Mouse (Mus musculus): ENCODE measurements around the gene Usp18. TPM values are rescaled to one million over a fixed set of nuclear protein-coding genes. Genes with fewer than 3 reads are reported as not detected.

Usp18 gene
- polyA plus RNA-seq (2016; fragmentation: Nextera tagmentation; extraction: Ambion mirVana) = 0.74 and 0.81 TPM in 2 replicates

DNA sequence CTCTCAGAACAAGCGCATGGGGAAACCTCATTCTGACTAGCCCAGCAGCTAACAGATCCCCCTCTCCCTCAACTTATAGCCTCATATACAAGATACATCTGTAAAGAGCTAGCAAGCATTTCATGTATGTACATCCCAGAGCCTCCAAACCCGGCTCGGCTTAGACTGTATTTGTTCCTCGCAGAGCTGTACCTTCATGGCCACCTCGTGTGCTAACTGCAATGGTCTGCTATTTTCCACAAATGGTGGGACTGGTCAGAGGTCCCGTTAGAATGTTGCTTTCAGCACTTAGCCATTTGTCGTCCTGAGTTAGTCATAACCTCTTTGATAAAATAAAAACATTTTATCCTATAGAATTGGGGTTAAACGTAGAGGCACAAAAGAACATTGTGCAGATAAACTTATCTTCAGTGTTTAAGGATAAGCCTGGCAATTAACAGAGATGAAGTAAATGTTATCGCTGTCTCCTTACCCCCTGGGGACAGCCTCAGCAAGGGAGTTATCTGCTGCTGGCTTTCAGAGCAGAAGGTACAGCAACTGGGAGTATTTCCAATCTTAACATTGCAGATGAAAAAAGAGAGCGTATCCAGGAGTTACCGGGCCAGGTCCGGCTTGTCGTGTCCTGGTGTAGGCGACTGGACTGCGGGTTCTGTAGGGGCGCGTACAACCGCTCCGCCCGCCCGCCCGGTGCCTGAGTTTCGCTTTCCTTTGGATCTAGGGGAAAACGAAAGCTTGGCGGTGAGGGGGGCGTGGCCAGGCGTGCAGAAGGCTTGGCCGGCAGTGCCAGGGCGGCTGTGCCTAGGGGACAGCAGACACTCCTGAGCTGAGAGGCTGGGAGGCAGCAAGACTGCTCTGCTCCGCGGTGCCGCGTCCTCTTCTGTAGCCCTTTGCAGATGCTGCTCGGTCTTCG lies at the start of gene Usp18:
Usp18 (plus strand) TSS at position 780 of the 910 bp plus-strand sequence.
- Histone ChIP-seq H3K9ac (replicated peaks) (peak within 1 kb of the TSS; percentile 51), H3K4me3 (replicated peaks) (peak within 1 kb of the TSS; percentile 49), H3K4me2 (peak within 1 kb of the TSS; percentile 71), H3K9me3 (no peaks in the 10 kb centered on the region), H3K27ac (no peak within 1 kb of the TSS), H3K4me1 (replicated peaks) (no peaks in the 10 kb centered on the region), H3K36me3 (no peaks in the 10 kb centered on the region), H3K27me3 (peaks cover 29% of the 10 kb centered on the region)
- WGBS = 9% methylated on average over 35 of the region's 35 CpGs
- peak; percentile 86 for ATAC-seq (ENCODE audit: insufficient number of reproducible peaks, insufficient read depth, low FRiP score, low TSS enrichment, low read depth)

DNA sequence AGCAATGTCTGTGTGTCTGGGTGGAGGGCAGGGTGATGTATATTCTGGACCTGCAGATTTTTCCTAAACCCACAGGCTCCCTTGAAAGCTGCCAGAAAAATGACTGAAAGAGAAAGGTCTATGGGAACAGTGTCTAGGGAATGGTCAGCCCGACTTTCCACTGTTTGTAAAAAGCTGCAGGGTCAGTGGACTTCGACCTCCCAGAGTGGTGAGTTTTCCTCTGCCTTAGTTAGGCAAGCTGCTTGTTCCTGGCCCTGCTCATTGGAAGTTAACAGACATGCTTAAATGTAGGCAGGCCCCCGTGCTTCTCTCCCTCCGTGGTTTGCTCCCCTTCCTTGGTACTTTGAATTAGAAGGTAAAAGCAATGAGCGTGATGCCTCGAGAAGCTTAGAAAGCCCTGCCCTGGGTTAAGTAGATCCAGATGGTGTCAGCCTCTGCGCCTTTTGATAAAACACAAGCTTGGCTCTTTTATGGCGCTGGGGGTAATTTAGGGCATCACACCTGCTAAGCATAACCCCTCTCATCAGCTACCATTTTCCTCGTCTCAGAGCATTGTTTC lies 47.8 kb upstream of the Usp18 start:
- H3K27ac ChIP-seq = peak overlapping the region; percentile 12; the same call in 1 of the 2 replicates
- H3K27me3 ChIP-seq = no peaks in the 10 kb centered on the region
- no peak overlapping the region for H3K9ac ChIP-seq (replicated peaks)
- peaks cover 20% of the 10 kb centered on the region for H3K4me1 ChIP-seq (replicated peaks)
- H3K4me3 ChIP-seq (replicated peaks) = no peak overlapping the region
- ATAC-seq (ENCODE audit: insufficient number of reproducible peaks, insufficient read depth, low FRiP score, low TSS enrichment, low read depth) = no peak
- 8% methylated on average over 9 of the region's 9 CpGs for WGBS
- H3K36me3 ChIP-seq = peaks cover 27% of the 10 kb centered on the region
- no peaks in the 10 kb centered on the region for H3K9me3 ChIP-seq
- 0 out of 2 replicates have a peak overlapping the region, but pooled peaks have one; percentile 13 for H3K4me2 ChIP-seq

DNA sequence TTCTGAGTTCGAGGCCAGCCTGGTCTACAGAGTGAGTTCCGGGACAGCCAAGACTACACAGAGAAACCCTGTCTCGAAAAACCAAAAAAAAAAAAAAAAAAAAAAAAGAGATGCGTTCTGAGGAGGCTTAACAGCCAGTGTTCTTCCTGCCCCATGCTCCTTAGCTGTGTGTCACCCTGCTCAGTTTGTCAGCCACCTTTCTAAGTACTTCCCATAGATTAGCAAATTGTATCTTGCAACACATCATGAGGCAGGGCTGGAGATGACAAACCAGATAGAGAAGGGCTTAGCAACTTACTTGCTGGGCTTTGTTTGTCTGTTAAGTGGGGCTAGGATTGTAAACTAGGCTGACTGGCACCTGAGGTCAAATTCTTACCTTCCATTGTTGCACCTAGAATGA lies 45.2 kb upstream of the Usp18 start:
- ATAC-seq (ENCODE audit: insufficient number of reproducible peaks, insufficient read depth, low FRiP score, low TSS enrichment, low read depth) = no peak
- H3K4me2 ChIP-seq = no peak overlapping the region
- 92% methylated on average over 3 of the region's 4 CpGs for WGBS

DNA sequence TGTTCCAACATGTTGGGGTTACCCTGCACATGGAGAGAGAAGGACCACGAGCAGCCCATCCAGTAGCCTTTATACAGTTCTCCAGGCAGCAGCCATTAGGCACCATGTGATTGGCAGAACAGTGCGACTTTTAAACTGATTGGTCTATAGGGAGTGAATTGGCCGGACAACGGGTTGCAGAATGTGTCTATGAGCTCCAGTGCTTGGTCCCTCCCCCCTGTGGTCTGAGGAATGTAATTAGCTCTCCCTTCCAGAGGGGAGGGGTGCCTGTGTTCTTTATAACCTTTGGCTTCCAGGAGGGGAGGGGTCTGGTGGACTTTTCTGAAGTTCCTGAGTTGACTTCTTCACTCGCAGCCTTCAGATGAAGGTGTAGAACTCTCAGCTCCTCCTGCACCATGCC lies 43.7 kb upstream of the Usp18 start:
- Histone ChIP-seq H3K27me3 (no peaks in the 10 kb centered on the region), H3K36me3 (0 out of 2 replicates have a peak, but pooled peaks cover 5% of the 10 kb centered on the region), H3K4me2 (no peak overlapping the region), H3K27ac (no peak overlapping the region), H3K4me3 (replicated peaks) (no peak overlapping the region), H3K9me3 (no peaks in the 10 kb centered on the region), H3K4me1 (replicated peaks) (peaks cover 8% of the 10 kb centered on the region), H3K9ac (replicated peaks) (no peak overlapping the region)
- ATAC-seq (ENCODE audit: insufficient number of reproducible peaks, insufficient read depth, low FRiP score, low TSS enrichment, low read depth) = no peak
- 64% methylated on average over 5 of the region's 5 CpGs for WGBS

More for the DNA sequence above, 45.2 kb upstream of the Usp18 start:
- H3K4me1 ChIP-seq (replicated peaks) = peaks cover 8% of the 10 kb centered on the region
- no peak overlapping the region for H3K9ac ChIP-seq (replicated peaks)
- H3K36me3 ChIP-seq = peaks cover 8% of the 10 kb centered on the region; the same call in 1 of the 2 replicates
- no peak overlapping the region for H3K4me3 ChIP-seq (replicated peaks)
- no peaks in the 10 kb centered on the region for H3K9me3 ChIP-seq
- H3K27me3 ChIP-seq = no peaks in the 10 kb centered on the region
- H3K27ac ChIP-seq = no peak overlapping the region

DNA sequence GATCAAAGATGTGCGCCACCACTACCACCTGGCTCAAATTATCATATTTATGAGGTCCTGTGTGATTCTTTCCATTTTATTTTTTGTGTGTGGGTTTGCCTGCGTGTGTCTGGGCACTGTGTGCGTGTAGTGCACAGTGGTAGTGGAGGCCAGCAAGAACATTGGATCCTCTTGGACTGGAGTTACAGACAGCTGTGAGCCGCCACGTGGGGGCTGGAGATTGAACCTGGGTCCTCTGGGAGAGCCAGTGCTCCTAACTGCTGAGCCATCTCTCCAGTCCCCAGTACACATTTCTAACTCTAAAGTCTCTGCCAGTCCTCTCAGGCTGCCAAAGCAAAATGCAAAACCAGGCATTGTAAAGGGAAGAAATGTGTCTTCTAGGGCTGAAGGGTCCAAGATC lies 39.2 kb upstream of the Usp18 start:
- Histone ChIP-seq H3K27ac (no peak overlapping the region), H3K9ac (replicated peaks) (no peak overlapping the region), H3K9me3 (0 out of 2 replicates have a peak, but pooled peaks cover 6% of the 10 kb centered on the region), H3K36me3 (no peaks in the 10 kb centered on the region), H3K4me2 (no peak overlapping the region), H3K4me1 (replicated peaks) (peaks cover 13% of the 10 kb centered on the region), H3K4me3 (replicated peaks) (no peak overlapping the region), H3K27me3 (peaks cover 26% of the 10 kb centered on the region)
- WGBS = 85% methylated on average over 5 of the region's 5 CpGs
- ATAC-seq (ENCODE audit: insufficient number of reproducible peaks, insufficient read depth, low FRiP score, low TSS enrichment, low read depth) = no peak

DNA sequence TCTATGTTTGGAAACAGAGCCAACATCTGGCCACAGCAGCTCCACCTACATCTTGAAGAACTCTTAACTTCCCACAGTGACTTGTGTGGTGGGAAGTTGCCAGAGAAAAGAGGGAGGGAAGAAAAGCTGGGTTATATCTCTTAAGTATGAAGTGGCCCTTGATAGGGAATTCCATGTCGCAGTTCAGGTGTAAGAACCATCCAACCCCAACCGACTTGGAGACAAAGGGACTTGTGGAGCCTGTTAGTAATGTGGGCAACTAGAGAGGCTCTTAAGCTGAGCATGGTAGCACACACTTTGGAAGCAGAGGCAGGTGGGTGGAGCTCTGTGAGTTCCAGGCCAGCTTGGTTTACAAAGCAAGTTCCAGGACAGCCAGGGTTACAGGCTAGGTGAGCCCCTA lies 36.1 kb upstream of the Usp18 start:
- ATAC-seq (ENCODE audit: insufficient number of reproducible peaks, insufficient read depth, low FRiP score, low TSS enrichment, low read depth) = no peak
- Histone ChIP-seq H3K27me3 (peaks cover 40% of the 10 kb centered on the region), H3K9ac (replicated peaks) (no peak overlapping the region), H3K27ac (no peak overlapping the region), H3K36me3 (no peaks in the 10 kb centered on the region), H3K9me3 (0 out of 2 replicates have a peak, but pooled peaks cover 6% of the 10 kb centered on the region), H3K4me1 (replicated peaks) (peaks cover 18% of the 10 kb centered on the region), H3K4me3 (replicated peaks) (no peak overlapping the region), H3K4me2 (no peak overlapping the region)
- WGBS = 83% methylated on average over 2 of the region's 2 CpGs

DNA sequence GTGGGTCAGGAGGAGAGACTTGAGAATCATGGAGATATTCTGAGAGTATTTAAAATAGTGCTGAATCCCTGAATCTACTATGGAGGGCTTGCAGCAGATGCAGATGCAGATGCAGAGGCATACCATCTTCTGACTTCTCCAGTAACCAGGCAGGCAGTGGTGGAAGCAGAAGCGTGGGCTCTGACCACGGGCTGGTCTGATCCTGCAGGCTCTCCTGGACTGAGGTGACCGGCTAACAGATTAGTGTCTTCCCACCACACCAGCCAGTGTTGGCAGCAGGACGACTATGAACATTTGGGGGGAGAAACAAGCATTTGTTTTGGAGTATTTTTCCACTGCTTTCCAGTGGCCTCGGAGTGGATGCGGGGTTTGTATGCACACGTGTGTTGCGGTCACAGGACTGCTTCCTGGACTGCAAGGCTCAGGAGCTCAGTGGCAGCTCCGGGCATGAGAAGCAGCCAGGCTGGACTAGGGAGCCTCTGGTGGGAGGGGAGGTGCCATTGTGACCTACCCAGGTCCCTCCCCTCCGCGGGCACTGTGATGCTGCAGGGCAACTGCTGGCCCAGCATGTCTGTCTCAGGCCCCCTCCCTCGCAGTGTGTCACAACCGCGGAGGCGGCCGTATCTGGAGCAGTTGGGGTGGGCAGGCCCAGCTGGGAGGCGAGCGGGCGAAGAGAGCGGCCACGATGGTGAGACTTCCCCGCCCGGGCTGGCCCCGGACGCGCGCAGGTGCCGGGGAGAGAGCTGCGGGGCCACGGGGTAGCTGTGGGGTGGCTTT lies 35.4 kb upstream of the Usp18 start, which contains the start of gene Tuba8:
Tuba8 (plus strand) TSS at position 548 of the 777 bp plus-strand sequence.
- peak within 1 kb of the TSS; percentile 90 for H3K4me2 ChIP-seq
- no peaks in the 10 kb centered on the region for H3K36me3 ChIP-seq
- peak within 1 kb of the TSS; percentile 28; the same call in 1 of the 2 replicates for H3K9ac ChIP-seq (replicated peaks)
- peaks cover 40% of the 10 kb centered on the region for H3K27me3 ChIP-seq
- H3K4me3 ChIP-seq (replicated peaks) = peak within 1 kb of the TSS; percentile 40
- peak; percentile 40; the same call in 1 of the 2 replicates for ATAC-seq (ENCODE audit: insufficient number of reproducible peaks, insufficient read depth, low FRiP score, low TSS enrichment, low read depth)
- no peak within 1 kb of the TSS for H3K27ac ChIP-seq
- H3K4me1 ChIP-seq (replicated peaks) = peaks cover 18% of the 10 kb centered on the region
- WGBS = 6% methylated on average over 30 of the region's 30 CpGs
- H3K9me3 ChIP-seq = 0 out of 2 replicates have a peak, but pooled peaks cover 6% of the 10 kb centered on the region

DNA sequence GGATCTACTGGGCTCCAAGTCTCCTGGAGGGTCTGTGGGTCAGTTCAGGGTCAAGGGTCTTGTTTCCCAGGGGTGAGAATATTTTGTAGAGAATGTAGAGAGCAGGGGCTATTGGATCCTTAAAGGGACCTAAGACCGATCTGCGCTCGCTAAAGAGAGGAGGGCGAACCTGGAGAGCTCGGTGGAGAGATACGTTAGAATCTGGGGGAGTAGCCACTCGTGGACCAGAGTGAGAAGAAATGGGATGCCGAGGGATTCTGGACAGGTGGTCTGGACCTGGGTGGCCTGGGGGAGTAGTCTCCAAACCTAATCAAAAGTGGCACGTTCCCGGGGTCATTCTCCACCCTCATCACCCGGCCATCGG lies 34.8 kb upstream of the Usp18 start:
- Histone ChIP-seq H3K36me3 (no peaks in the 10 kb centered on the region), H3K9ac (replicated peaks) (peak overlapping the region; percentile 28; the same call in 1 of the 2 replicates), H3K4me2 (peak overlapping the region; percentile 90), H3K27me3 (peaks cover 40% of the 10 kb centered on the region), H3K27ac (no peak overlapping the region), H3K4me1 (replicated peaks) (peaks cover 18% of the 10 kb centered on the region), H3K4me3 (replicated peaks) (peak overlapping the region; percentile 40), H3K9me3 (0 out of 2 replicates have a peak, but pooled peaks cover 6% of the 10 kb centered on the region)
- WGBS = 2% methylated on average over 12 of the region's 12 CpGs
- no peak for ATAC-seq (ENCODE audit: insufficient number of reproducible peaks, insufficient read depth, low FRiP score, low TSS enrichment, low read depth)

DNA sequence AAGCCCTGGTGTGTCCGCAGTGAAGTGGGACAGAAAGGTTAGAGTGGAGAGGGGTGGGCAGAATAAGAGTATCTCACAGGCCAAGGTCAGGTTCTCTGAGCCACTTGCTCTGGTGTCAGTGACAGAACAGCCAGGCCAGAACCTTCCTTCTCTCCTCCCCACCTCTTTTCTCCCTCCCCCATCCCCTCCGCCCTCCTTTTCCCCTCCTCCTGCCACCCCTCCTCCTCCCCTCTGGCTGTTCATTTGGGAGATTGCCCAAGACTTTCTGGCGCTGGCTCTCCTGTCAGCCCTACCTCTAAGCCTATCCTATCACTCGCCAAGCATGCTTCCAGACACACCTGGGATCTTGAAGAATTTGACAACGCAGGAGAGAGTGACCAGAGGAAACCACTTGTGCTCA lies 34.0 kb upstream of the Usp18 start:
- Histone ChIP-seq H3K4me2 (peak overlapping the region; percentile 90), H3K9ac (replicated peaks) (0 out of 2 replicates have a peak overlapping the region, but pooled peaks have one; percentile 24), H3K4me1 (replicated peaks) (peaks cover 18% of the 10 kb centered on the region), H3K9me3 (0 out of 2 replicates have a peak, but pooled peaks cover 6% of the 10 kb centered on the region), H3K36me3 (no peaks in the 10 kb centered on the region), H3K4me3 (replicated peaks) (peak overlapping the region; percentile 40), H3K27ac (no peak overlapping the region), H3K27me3 (peaks cover 40% of the 10 kb centered on the region)
- 7% methylated on average over 5 of the region's 5 CpGs for WGBS
- no peak for ATAC-seq (ENCODE audit: insufficient number of reproducible peaks, insufficient read depth, low FRiP score, low TSS enrichment, low read depth)

DNA sequence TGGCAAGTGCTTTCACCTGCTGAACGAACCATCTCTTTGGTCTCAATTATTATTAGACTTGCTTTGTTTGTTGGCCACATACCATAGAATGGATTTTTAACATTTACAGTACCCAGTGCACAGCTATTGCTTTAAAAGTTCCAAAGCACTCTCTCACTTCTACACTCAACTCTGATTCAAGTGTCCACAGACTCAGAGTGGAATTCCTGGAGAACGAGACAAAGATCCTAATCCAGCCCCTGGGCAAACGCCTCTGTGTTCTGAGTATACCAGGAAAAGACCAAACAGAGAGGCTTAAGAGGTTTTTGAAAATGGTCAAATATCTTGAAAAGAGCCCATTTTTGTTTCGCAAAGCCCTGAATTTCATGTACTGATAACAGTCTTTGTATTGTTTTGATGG lies 32.7 kb upstream of the Usp18 start:
- Histone ChIP-seq H3K9me3 (0 out of 2 replicates have a peak, but pooled peaks cover 4% of the 10 kb centered on the region), H3K4me2 (no peak overlapping the region), H3K27me3 (peaks cover 40% of the 10 kb centered on the region), H3K27ac (no peak overlapping the region), H3K4me1 (replicated peaks) (peaks cover 18% of the 10 kb centered on the region), H3K9ac (replicated peaks) (no peak overlapping the region), H3K4me3 (replicated peaks) (no peak overlapping the region), H3K36me3 (no peaks in the 10 kb centered on the region)
- WGBS = 80% methylated on average over 4 of the region's 4 CpGs
- ATAC-seq (ENCODE audit: insufficient number of reproducible peaks, insufficient read depth, low FRiP score, low TSS enrichment, low read depth) = no peak
